Mouse (Mus musculus) erythroid progenitor cell, adult 5-6 weeks (primary cell): ENCODE data around the gene Csrp2. TPM values are rescaled to one million over a fixed set of nuclear protein-coding genes. Genes with fewer than 3 reads are reported as not detected.

ENCODE experiments used
- ATAC-seq: replicated peaks from 2 replicates; pipeline ENCODE4 v1.8.0; 2016; ENCODE audit warnings: moderate number of reproducible peaks, mild to moderate bottlenecking, moderate TSS enrichment, inconsistent platforms; ENCODE audit not compliant: poor library complexity, low FRiP score, severe bottlenecking
- total RNA-seq, 2 experiments: library from RNA; stranded (forward) in 1 of 2; stranded (reverse) in 1 of 2; fragments of 150-400 nt in 1 of 2; fragments of 186-747, 209-891 nt in 1 of 2; gene quantifications; 2 replicates each; pipeline versions ENCODE4 v1.2.3 to v1.2.4; 2015 to 2017; ENCODE audit warnings: low replicate concordance in 2 of 2

Gene Csrp2
- total RNA-seq, 2 experiments from 2014 or later: 11.6 TPM; not detected in 1

GRCm38 (mm10) chr10:110959781-110960180 lies 40.2 kb downstream of the Csrp2 start:
- no peak for ATAC-seq

- no peak for ATAC-seq
Observed at GRCm38 (mm10) chr10:110960841-110961240, 41.3 kb downstream of the Csrp2 start.

GRCm38 (mm10) chr10:110962172-110962571 lies 42.6 kb downstream of the Csrp2 start:
- ATAC-seq: no peak

- ATAC-seq: no peak
Observed at GRCm38 (mm10) chr10:110971044-110971443, 51.5 kb downstream of the Csrp2 start.

- no peak for ATAC-seq
Observed at GRCm38 (mm10) chr10:110971483-110971882, 51.9 kb downstream of the Csrp2 start.

GRCm38 (mm10) chr10:110971998-110972397 lies 52.4 kb downstream of the Csrp2 start:
- no peak for ATAC-seq

GRCm38 (mm10) chr10:110974463-110974862 lies 54.9 kb downstream of the Csrp2 start:
- no peak for ATAC-seq

GRCm38 (mm10) chr10:110974885-110975284 lies 55.3 kb downstream of the Csrp2 start:
- no peak for ATAC-seq

- peak; percentile 60 for ATAC-seq
Observed at GRCm38 (mm10) chr10:110976046-110976445, 56.5 kb downstream of the Csrp2 start.

- ATAC-seq: no peak
Observed at GRCm38 (mm10) chr10:110977379-110977778, 57.8 kb downstream of the Csrp2 start.

GRCm38 (mm10) chr10:110979431-110979830 lies 59.8 kb downstream of the Csrp2 start:
- ATAC-seq: no peak

- ATAC-seq: no peak
Observed at GRCm38 (mm10) chr10:110980441-110980840, 60.9 kb downstream of the Csrp2 start.

- no peak for ATAC-seq
Observed at GRCm38 (mm10) chr10:110982771-110983170, 63.2 kb downstream of the Csrp2 start.

- no peak for ATAC-seq
Observed at GRCm38 (mm10) chr10:110986682-110987081, 67.1 kb downstream of the Csrp2 start.

Other genes starting within 250 kb of the Csrp2 start
- 48.7 and 73.8 TPM in 2 replicates for gene E2f7, start 174.3 kb upstream of the Csrp2 start, total RNA-seq (2015; ENCODE audit: low replicate concordance)
- 42.1 and 47.7 TPM in 2 replicates for gene E2f7, start 174.3 kb upstream of the Csrp2 start, total RNA-seq (2017; ENCODE audit: low replicate concordance)
- 9.4 and 9.6 TPM in 2 replicates for gene Zdhhc17, start 90.4 kb downstream of the Csrp2 start, total RNA-seq (2015; ENCODE audit: low replicate concordance)
- 4.6 and 16.6 TPM in 2 replicates for gene Zdhhc17, start 90.4 kb downstream of the Csrp2 start, total RNA-seq (2017; ENCODE audit: low replicate concordance)
- gene Osbpl8, start 245.0 kb downstream of the Csrp2 start, total RNA-seq (2015; ENCODE audit: low replicate concordance): 108 and 133 TPM in 2 replicates
- gene Osbpl8, start 245.0 kb downstream of the Csrp2 start, total RNA-seq (2017; ENCODE audit: low replicate concordance): 178 and 185 TPM in 2 replicates